Mouse (Mus musculus) splenic B cell, adult 2 months (primary cell): ENCODE measurements around the gene Ccdc126.

ENCODE experiments used
- DNase-seq: peaks from one replicate; pipeline ENCODE4 v3.0.0-alpha.2; 2011; ENCODE audit warnings: low read depth, low spot score
- H3K27me3 ChIP-seq: 2 replicates; pipeline ENCODE4 v1.6.1; 2012; ENCODE audit warnings: mild to moderate bottlenecking, low read length, moderate library complexity, mixed read lengths; ENCODE audit not compliant: control insufficient read depth, poor library complexity, insufficient read depth, severe bottlenecking
- H3K36me3 ChIP-seq: 2 replicates; pipeline ENCODE4 v1.6.1; 2012; ENCODE audit warnings: mild to moderate bottlenecking, low read length, moderate library complexity, mixed read lengths; ENCODE audit not compliant: control insufficient read depth, poor library complexity, insufficient read depth, severe bottlenecking

The Ccdc126 gene

GRCm38 (mm10) chr6:49373943-49374342 lies 54.9 kb downstream of the Ccdc126 start:
- H3K36me3 ChIP-seq: no peaks in the 10 kb centered on the region
- no peak for DNase-seq
- no peaks in the 10 kb centered on the region for H3K27me3 ChIP-seq

DNA sequence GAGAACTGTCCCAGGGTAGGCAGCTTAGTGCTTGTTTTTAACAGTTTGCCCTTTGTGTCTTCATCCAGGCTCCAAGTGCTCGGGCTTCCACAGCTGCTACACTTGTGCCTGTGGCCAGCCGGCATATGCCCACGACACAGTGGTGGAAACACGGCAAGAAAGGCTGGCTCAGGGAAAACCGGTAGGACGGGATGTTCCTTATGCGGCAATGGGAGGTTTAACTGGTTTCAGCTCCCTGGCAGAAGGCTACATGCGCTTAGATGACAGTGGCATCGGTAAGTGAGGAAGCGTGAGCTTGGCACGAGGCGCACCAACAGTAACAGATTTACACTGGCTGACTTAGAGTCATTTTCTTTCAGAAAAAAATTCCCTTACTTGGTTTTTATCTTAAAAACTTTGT lies 59.3 kb downstream of the Ccdc126 start:
- no peaks in the 10 kb centered on the region for H3K36me3 ChIP-seq
- no peaks in the 10 kb centered on the region for H3K27me3 ChIP-seq
- DNase-seq: no peak
